Mouse (Mus musculus) heart, embryonic 16.5 days (tissue): ENCODE measurements at regions not wholly inside any gene's neighbourhood (a gene's known extent, or its start where the extent isn't known, plus 50 kb on each side); places are given as distances from the start of the nearest gene placed in this dataset.

Source experiments
- ATAC-seq: fragments of 200-750 bp; cut with Nextera tagmentation; replicated peaks from 2 replicates; pipeline ENCODE4 v1.8.0; 2017; ENCODE audit warnings: moderate number of reproducible peaks; ENCODE audit not compliant: insufficient read depth, low FRiP score; ENCODE audit errors: extremely low read depth
- H3K27ac ChIP-seq: fragments of 300-500 bp; sonication (generic); 2 replicates; pipeline ENCODE4 v1.5.1; 2014; ENCODE audit warnings: mild to moderate bottlenecking, low read length, control low read depth, moderate library complexity
- H3K27me3 ChIP-seq: fragments of 300-500 bp; sonication (generic); 2 replicates; pipeline ENCODE4 v1.6.1; 2014; ENCODE audit warnings: low read length, mixed read lengths; ENCODE audit not compliant: control insufficient read depth, insufficient read depth
- H3K36me3 ChIP-seq: fragments of 300-500 bp; sonication (generic); 2 replicates; pipeline ENCODE4 v1.6.1; 2014; ENCODE audit not compliant: control insufficient read depth, insufficient read depth
- H3K4me1 ChIP-seq: fragments of 300-500 bp; sonication (generic); 2 replicates; pipeline ENCODE4 v1.6.1; 2014; ENCODE audit warnings: low read length, mixed read lengths; ENCODE audit not compliant: control insufficient read depth, insufficient read depth
- H3K4me2 ChIP-seq: fragments of 300-500 bp; sonication (generic); 2 replicates; pipeline ENCODE4 v1.6.1; 2014; ENCODE audit warnings: low read depth, mild to moderate bottlenecking, control low read depth, low read length
- H3K4me3 ChIP-seq: fragments of 300-500 bp; sonication (generic); 2 replicates; pipeline ENCODE4 v1.5.1; 2014; ENCODE audit warnings: mild to moderate bottlenecking, control low read depth, low read length
- H3K9ac ChIP-seq: fragments of 300-500 bp; sonication (generic); 2 replicates; pipeline ENCODE4 v1.6.1; 2014; ENCODE audit warnings: low read length, control low read depth
- H3K9me3 ChIP-seq: fragments of 300-500 bp; sonication (generic); replicated peaks from 2 replicates; pipeline ENCODE4 v1.6.1; 2016; ENCODE audit warnings: low read length; ENCODE audit not compliant: control insufficient read depth
- WGBS: fragments of 180-500 bp; shearing (Covaris S2); extraction: QIAGEN DNeasy Blood & Tissue Kit; methylation state at CpG from one replicate; pipeline ENCODE4 v1.1.7; 2014; 5-methylcytosine and 5-hydroxymethylcytosine counted together

DNA sequence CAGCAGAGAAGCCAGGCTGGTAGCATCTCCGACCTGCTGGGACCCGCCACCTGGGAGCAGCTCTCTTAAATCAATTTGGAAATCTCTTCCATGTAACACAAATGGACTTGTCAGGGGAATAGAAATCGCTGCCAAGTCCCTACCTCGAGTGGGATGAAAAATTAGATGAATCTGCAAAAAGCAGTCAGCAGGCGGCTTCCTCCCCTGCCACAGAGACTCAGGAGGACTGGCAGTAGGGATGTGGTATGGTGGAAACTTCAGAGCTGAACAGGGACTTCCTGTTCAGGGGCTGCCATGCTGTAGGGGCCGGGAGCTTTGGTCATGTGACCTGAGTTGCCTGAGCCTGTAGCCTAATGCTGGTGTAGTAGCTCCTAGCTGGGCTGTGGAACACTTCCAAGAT, 379.1 kb downstream of the Tbc1d22a start:
- no peaks in the 10 kb centered on the region for H3K4me1 ChIP-seq
- ATAC-seq: no peak
- H3K4me2 ChIP-seq: no peak overlapping the region
- no peak overlapping the region for H3K4me3 ChIP-seq
- H3K9ac ChIP-seq: no peak overlapping the region
- H3K9me3 ChIP-seq: no peaks in the 10 kb centered on the region
- no peak overlapping the region for H3K27ac ChIP-seq
- H3K27me3 ChIP-seq: 0 out of 2 replicates have a peak, but pooled peaks cover 2% of the 10 kb centered on the region
- WGBS: 59% methylated on average over 6 of the region's 6 CpGs
- H3K36me3 ChIP-seq: no peaks in the 10 kb centered on the region

- ATAC-seq: no peak
Measured at GRCm38 (mm10) chr15:86606411-86606810, 392.2 kb downstream of the Tbc1d22a start.

GRCm38 (mm10) chr15:86609692-86610091, 395.4 kb downstream of the Tbc1d22a start:
- Histone ChIP-seq H3K27ac (no peak overlapping the region), H3K27me3 (no peaks in the 10 kb centered on the region; the same call in 1 of the 2 replicates), H3K9me3 (no peaks in the 10 kb centered on the region), H3K4me1 (no peaks in the 10 kb centered on the region), H3K4me3 (no peak overlapping the region), H3K4me2 (no peak overlapping the region), H3K9ac (no peak overlapping the region), H3K36me3 (no peaks in the 10 kb centered on the region)
- WGBS: 54% methylated on average over 6 of the region's 6 CpGs
- ATAC-seq: no peak

More at GRCm38 (mm10) chr15:86606411-86606810, 392.2 kb downstream of the Tbc1d22a start:
- H3K27me3 ChIP-seq: no peaks in the 10 kb centered on the region; the same call in 1 of the 2 replicates
- H3K9ac ChIP-seq: no peak overlapping the region
- no peaks in the 10 kb centered on the region for H3K36me3 ChIP-seq
- no peak overlapping the region for H3K27ac ChIP-seq
- H3K9me3 ChIP-seq: no peaks in the 10 kb centered on the region
- H3K4me3 ChIP-seq: no peak overlapping the region
- H3K4me2 ChIP-seq: no peak overlapping the region
- no peaks in the 10 kb centered on the region for H3K4me1 ChIP-seq

DNA sequence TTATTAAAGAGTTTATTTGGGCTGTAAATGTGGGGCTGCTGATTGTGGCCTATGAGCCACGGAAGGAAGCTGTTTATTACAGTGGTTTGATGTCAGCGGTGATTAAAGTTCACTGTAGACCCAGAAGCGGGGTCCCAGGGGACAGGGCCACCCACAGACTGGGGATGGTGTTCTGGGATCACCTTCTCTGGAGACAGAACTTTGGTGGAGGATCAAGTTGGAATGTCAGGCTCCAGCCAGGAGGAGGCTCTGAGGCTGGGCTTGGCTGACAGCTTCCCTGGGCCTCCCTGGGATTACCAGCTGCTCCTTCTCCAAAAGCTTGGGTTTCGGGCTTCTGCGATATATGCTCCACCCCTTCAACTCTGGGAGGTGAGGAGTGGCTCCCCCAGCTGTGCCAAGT, 417.1 kb downstream of the Tbc1d22a start:
- no peaks in the 10 kb centered on the region for H3K9me3 ChIP-seq
- H3K27me3 ChIP-seq: no peaks in the 10 kb centered on the region
- no peak for ATAC-seq
- no peak overlapping the region for H3K9ac ChIP-seq
- H3K4me2 ChIP-seq: no peak overlapping the region
- WGBS: 59% methylated on average over 5 of the region's 5 CpGs
- no peaks in the 10 kb centered on the region for H3K4me1 ChIP-seq
- H3K4me3 ChIP-seq: no peak overlapping the region
- no peak overlapping the region for H3K27ac ChIP-seq
- H3K36me3 ChIP-seq: no peaks in the 10 kb centered on the region

DNA sequence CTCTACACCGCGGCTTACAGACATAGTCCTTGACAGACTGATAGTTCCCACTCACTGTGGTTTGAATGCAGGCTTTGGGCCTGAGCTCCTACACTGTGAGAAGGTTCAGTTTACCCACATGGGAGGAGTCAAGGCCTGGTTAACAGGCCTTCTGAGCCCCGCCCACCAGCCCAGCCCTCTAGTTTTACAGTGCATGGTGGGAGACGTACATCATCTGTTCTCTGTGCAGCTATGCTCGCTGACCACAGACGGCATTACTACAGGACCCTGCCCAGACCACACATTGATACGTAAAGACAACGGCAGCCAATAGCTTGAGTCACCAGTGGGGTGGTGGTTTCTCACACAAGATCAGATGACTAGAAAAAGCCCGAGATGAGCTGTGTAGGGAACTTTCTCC, 431.0 kb downstream of the Tbc1d22a start:
- H3K9ac ChIP-seq: no peak overlapping the region
- H3K4me2 ChIP-seq: no peak overlapping the region
- WGBS: 69% methylated on average over 9 of the region's 9 CpGs
- no peak overlapping the region for H3K4me3 ChIP-seq
- H3K36me3 ChIP-seq: no peaks in the 10 kb centered on the region
- H3K27ac ChIP-seq: no peak overlapping the region
- ATAC-seq: no peak
- no peaks in the 10 kb centered on the region for H3K27me3 ChIP-seq
- H3K9me3 ChIP-seq: no peaks in the 10 kb centered on the region
- H3K4me1 ChIP-seq: no peaks in the 10 kb centered on the region

DNA sequence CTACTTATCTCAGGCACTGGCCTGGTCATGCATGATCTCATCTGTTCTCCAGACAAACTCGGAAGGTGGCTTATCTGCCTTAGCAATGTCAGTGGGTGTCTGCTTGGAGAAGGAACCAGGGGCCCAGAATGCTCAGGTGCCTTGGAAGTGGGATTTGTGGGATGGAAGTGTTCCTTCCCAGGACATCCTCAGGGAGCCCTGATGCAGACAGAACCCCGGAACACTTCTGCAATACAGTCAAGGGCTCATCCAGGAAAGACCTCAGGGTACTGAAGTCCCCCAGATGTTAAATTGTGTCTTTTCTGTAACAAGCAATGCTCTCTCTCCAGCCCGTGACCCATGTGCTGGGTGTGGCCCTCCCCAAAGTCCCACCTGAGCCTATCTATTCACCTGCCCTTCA, 433.9 kb downstream of the Tbc1d22a start:
- Histone ChIP-seq H3K9me3 (no peaks in the 10 kb centered on the region; the same call in 1 of the 2 replicates), H3K27me3 (no peaks in the 10 kb centered on the region), H3K36me3 (no peaks in the 10 kb centered on the region), H3K9ac (no peak overlapping the region), H3K4me2 (no peak overlapping the region), H3K4me3 (no peak overlapping the region), H3K27ac (no peak overlapping the region), H3K4me1 (no peaks in the 10 kb centered on the region)
- no peak for ATAC-seq
- 62% methylated on average over 3 of the region's 3 CpGs for WGBS

- no peak for ATAC-seq
- H3K27ac ChIP-seq: no peak overlapping the region
- WGBS: 24% methylated on average over 9 of the region's 9 CpGs
- no peaks in the 10 kb centered on the region for H3K36me3 ChIP-seq
- no peaks in the 10 kb centered on the region for H3K4me1 ChIP-seq
- no peaks in the 10 kb centered on the region for H3K9me3 ChIP-seq
- no peak overlapping the region for H3K4me2 ChIP-seq
- H3K27me3 ChIP-seq: no peaks in the 10 kb centered on the region
- no peak overlapping the region for H3K9ac ChIP-seq
- H3K4me3 ChIP-seq: no peak overlapping the region
Measured at GRCm38 (mm10) chr15:86673096-86673520, 458.8 kb downstream of the Tbc1d22a start.

GRCm38 (mm10) chr15:86677016-86677415, 462.8 kb downstream of the Tbc1d22a start:
- ATAC-seq: no peak
- H3K4me3 ChIP-seq: no peak overlapping the region
- H3K27ac ChIP-seq: no peak overlapping the region
- no peaks in the 10 kb centered on the region for H3K9me3 ChIP-seq
- no peaks in the 10 kb centered on the region for H3K27me3 ChIP-seq
- no peak overlapping the region for H3K9ac ChIP-seq
- no peaks in the 10 kb centered on the region for H3K4me1 ChIP-seq
- WGBS: 77% methylated on average over 7 of the region's 7 CpGs
- H3K36me3 ChIP-seq: no peaks in the 10 kb centered on the region
- no peak overlapping the region for H3K4me2 ChIP-seq

- Histone ChIP-seq H3K4me1 (no peaks in the 10 kb centered on the region), H3K9ac (no peak overlapping the region), H3K27ac (no peak overlapping the region), H3K36me3 (no peaks in the 10 kb centered on the region), H3K27me3 (no peaks in the 10 kb centered on the region), H3K9me3 (no peaks in the 10 kb centered on the region), H3K4me3 (no peak overlapping the region), H3K4me2 (no peak overlapping the region)
- 88% methylated on average over 12 of the region's 12 CpGs for WGBS
- ATAC-seq: no peak
Measured at GRCm38 (mm10) chr15:86683081-86683480, 468.8 kb downstream of the Tbc1d22a start.

DNA sequence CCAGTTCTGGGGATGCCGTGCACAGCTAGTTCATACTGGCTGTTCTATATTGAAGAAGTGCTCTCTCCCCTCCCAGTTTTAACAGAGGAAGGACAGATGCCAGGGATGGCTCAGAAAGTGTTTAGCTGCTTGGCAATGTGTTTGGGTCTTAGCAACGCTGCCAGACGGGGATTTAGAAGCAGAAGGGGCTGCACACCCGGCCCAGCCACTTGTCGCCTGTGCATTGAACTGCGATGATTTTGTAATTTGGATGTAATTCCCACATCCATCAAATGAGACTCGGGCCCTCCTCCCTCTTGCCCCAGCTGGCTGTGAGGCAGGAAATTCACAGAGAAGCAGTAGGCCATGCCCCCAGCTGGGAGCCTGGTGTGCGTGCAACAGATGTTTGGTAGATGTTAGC, 475.4 kb downstream of the Tbc1d22a start:
- Histone ChIP-seq H3K27me3 (no peaks in the 10 kb centered on the region), H3K4me2 (no peak overlapping the region), H3K9ac (no peak overlapping the region), H3K27ac (no peak overlapping the region), H3K36me3 (no peaks in the 10 kb centered on the region), H3K4me1 (no peaks in the 10 kb centered on the region), H3K9me3 (no peaks in the 10 kb centered on the region), H3K4me3 (no peak overlapping the region)
- WGBS: 70% methylated on average over 8 of the region's 8 CpGs
- no peak for ATAC-seq
